Mouse (Mus musculus): ENCODE data around the gene Foxr1. TPM values are rescaled to one million over a fixed set of nuclear protein-coding genes. Genes with fewer than 3 reads are reported as not detected.

Gene Foxr1
- polyA plus RNA-seq, 1 experiment from 2014 or later = not detected

DNA sequence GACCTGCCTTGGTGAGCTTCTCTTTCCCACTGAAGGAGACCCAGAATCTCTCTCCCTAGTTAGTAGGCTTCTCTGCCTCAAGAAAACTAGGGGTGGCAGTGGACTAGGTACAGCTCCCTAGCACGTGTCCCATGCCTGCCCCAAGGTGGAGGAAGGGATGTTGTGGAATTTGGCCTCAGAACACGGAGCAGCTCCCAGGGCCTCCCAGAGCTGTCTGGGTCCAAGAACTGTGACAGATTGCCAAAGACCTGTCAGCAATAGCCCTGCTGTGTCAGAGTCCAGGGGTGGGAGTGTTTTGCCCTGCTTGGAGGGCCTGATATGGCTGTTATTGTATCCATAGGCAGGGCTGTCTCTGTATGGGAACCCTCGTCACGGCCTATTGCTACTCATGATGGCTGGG is 39.9 kb downstream of the Foxr1 start:
- 90% methylated on average over 4 of the region's 4 CpGs for WGBS
- no peaks in the 10 kb centered on the region for H3K27me3 ChIP-seq (ENCODE audit: poor library complexity, severe bottlenecking)

DNA sequence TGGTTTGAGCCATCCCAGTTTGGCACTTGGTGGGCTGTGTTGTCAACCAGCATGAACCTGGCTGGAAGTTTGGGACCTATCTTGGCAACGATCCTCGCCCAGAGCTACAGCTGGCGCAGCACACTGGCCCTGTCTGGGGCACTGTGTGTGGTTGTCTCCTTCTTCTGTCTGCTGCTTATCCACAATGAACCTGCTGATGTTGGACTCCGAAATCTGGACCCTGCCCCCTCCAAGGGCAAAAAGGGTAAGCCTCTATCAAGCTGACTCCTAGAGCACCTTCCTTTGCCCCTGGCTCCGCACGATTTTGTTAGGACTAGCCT is 41.2 kb downstream of the Foxr1 start:
- Histone ChIP-seq H3K9me3 (no peaks in the 10 kb centered on the region), H3K36me3 (replicated peaks) (peaks cover 62% of the 10 kb centered on the region), H3K4me3 (no peak overlapping the region), H3K4me1 (peaks cover 37% of the 10 kb centered on the region), H3K27me3 (ENCODE audit: poor library complexity, severe bottlenecking) (no peaks in the 10 kb centered on the region), H3K27ac (no peak overlapping the region)
- WGBS = 94% methylated on average over 6 of the region's 6 CpGs
- no peak for DNase-seq (ENCODE audit: extremely low spot score, low spot score)

More for the DNA sequence above, 39.9 kb downstream of the Foxr1 start:
- no peak for DNase-seq (ENCODE audit: extremely low spot score, low spot score)
- Histone ChIP-seq H3K4me3 (no peak overlapping the region), H3K36me3 (replicated peaks) (peaks cover 73% of the 10 kb centered on the region), H3K4me1 (peaks cover 42% of the 10 kb centered on the region), H3K9me3 (no peaks in the 10 kb centered on the region), H3K27ac (no peak overlapping the region)

DNA sequence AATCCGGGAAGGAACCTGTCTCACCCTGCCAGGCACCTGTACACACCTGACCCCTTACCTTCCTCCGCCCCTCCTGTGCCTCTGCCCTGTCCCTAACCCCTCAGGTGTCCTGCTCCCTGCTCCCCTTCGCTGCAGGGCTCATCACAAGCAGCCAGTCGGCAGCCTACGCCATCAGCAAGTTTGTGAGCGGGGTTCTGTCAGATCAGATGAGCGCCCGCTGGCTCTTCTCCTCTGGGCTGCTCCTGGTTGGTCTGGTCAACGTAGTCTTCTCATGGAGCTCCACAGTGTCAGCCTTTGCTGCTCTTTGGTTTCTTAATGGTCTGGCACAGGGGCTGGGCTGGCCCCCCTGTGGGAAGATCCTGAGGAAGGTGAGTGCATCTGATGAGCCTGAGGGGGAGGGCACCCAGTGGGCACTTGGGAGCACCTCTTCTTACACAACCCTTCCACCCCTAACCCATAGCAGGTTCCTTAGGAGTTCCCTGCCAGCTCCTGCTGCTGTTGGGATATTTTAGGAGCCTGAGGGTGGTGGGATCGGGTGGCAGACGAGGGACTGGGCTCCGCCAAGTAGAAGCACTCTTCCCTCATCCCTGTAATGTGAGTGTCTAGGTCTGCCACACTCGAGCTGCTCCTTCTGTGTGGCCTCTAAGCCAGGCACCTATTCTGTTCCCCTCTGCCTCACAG is 41.7 kb downstream of the Foxr1 start:
- DNase-seq (ENCODE audit: extremely low spot score, low spot score) = no peak
- peak overlapping the region; percentile 10; the same call in 1 of the 2 replicates for H3K4me3 ChIP-seq
- H3K4me1 ChIP-seq = peaks cover 37% of the 10 kb centered on the region
- no peaks in the 10 kb centered on the region for H3K9me3 ChIP-seq
- 84% methylated on average over 13 of the region's 13 CpGs for WGBS
- no peak overlapping the region for H3K27ac ChIP-seq
- no peaks in the 10 kb centered on the region for H3K27me3 ChIP-seq (ENCODE audit: poor library complexity, severe bottlenecking)
- H3K36me3 ChIP-seq (replicated peaks) = peaks cover 57% of the 10 kb centered on the region

DNA sequence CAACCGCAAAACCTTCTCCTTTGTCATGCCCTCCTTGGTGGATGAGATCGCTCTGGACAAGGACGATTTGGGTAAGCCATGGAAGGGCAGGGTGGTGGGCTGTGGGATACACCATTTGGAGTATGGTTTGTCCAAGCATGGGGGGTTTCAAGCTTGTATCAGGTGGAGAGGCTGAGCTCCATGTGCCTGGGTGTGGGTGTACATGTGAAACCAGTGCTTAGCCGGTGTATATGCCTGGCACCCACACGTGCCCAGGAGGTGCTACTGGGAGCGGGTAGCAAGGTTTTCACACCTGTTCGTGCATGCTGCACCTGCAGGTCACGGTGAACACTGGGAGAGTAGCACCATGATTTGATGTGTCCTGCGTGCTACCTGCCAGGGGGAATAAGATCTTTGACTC is 42.4 kb downstream of the Foxr1 start:
- no peak for DNase-seq (ENCODE audit: extremely low spot score, low spot score)
- peaks cover 37% of the 10 kb centered on the region for H3K4me1 ChIP-seq
- WGBS = 83% methylated on average over 9 of the region's 9 CpGs
- H3K27me3 ChIP-seq (ENCODE audit: poor library complexity, severe bottlenecking) = no peaks in the 10 kb centered on the region
- peak overlapping the region; percentile 91; the same call in 1 of the 2 replicates for H3K27ac ChIP-seq
- peaks cover 50% of the 10 kb centered on the region for H3K36me3 ChIP-seq (replicated peaks)
- H3K9me3 ChIP-seq = no peaks in the 10 kb centered on the region
- H3K4me3 ChIP-seq = peak overlapping the region; percentile 84; the same call in 1 of the 2 replicates

DNA sequence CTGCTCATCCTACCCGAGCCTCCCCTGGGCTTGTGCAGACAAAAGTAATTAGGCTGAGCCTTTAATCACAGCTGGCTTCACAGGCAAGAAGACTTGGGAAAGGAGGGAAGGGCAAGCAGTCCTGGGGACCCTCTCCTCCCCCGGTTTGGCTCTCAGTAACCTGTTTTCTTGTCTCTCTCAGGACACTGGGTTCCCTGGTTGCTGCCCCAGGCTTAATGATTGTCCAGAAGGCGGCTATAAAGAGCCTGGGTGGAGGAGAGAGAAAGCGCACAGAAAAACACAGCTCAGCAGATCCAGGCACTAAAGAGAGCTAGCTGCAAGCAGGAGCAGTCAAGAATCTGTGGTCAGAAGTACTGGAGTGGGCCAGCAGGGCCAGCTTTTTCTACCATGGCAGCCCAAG is 42.8 kb downstream of the Foxr1 start:
- 18% methylated on average over 4 of the region's 4 CpGs for WGBS
- DNase-seq (ENCODE audit: extremely low spot score, low spot score) = no peak
- H3K36me3 ChIP-seq (replicated peaks) = peaks cover 47% of the 10 kb centered on the region
- H3K9me3 ChIP-seq = no peaks in the 10 kb centered on the region
- peak overlapping the region; percentile 91 for H3K27ac ChIP-seq
- H3K4me1 ChIP-seq = peaks cover 37% of the 10 kb centered on the region
- peak overlapping the region; percentile 84 for H3K4me3 ChIP-seq
- no peaks in the 10 kb centered on the region for H3K27me3 ChIP-seq (ENCODE audit: poor library complexity, severe bottlenecking)

DNA sequence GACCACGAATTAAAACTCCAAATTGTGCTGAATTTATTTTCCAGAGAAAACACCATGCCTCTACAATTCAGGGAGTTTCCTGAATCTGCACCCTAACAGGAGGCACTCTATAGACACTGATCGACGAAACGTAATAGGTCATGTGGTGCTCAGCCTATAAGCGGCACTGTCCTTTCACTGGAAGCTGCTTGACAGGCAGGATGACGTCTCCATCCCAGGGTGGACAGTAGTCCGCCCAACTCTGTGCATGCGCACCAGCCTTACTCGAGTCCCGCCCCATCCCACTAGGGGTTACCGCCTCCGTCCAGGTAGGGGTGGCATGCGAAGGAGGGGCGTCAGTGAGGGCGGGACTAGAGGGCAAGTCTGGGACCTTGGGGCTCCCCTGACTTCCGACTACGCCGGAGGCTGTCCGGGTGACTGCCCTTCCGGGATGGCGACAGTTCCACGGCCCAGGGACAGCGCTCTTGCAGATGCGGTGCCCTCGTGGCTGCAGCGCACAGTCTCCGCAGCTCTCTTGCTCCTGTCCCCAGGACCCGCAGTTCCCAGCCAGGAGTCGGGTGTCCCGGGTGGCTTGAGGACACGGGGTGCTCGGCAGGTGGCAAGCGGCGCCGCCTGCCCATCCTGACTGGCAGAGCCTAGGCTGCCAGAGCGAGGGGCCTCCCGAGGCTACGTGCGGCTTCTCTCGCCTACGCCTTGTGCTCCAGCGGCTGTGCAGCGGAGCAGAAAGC is 44.1 kb downstream of the Foxr1 start, which contains the start of gene Slc37a4:
Slc37a4 (plus strand) TSS at position 169 of the 728 bp plus-strand sequence.
- under 1% methylated on average over 43 of the region's 43 CpGs for WGBS
- peak within 1 kb of the TSS; percentile 84 for H3K4me3 ChIP-seq
- H3K27me3 ChIP-seq (ENCODE audit: poor library complexity, severe bottlenecking) = no peaks in the 10 kb centered on the region
- DNase-seq (ENCODE audit: extremely low spot score, low spot score) = peak; percentile 91
- H3K9me3 ChIP-seq = no peaks in the 10 kb centered on the region
- peaks cover 47% of the 10 kb centered on the region for H3K36me3 ChIP-seq (replicated peaks)
- peaks cover 37% of the 10 kb centered on the region for H3K4me1 ChIP-seq
- peak within 1 kb of the TSS; percentile 91 for H3K27ac ChIP-seq

DNA sequence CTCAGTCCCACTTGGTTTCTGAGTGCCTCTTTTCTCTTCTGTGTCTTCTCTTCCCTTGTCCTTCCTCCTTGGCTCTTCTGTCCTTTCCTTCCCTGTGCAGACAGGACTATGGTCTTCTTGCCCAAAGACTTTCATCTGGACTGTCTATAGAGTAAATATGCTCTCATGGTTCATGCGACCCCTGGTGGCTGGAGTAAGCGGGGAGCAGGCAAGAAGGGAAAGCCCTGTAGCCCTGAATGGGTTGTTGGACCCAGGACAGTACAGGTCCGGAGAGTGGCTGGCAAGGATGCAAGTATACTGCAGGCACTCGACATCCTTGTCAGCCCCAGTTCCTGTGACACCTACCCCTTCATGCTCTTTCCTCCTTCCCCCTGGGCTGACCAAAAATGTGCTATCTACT is 49.5 kb downstream of the Foxr1 start:
- no peak overlapping the region for H3K27ac ChIP-seq
- no peak overlapping the region for H3K4me3 ChIP-seq
- peaks cover 5% of the 10 kb centered on the region for H3K4me1 ChIP-seq
- H3K36me3 ChIP-seq (replicated peaks) = peaks cover 68% of the 10 kb centered on the region
- DNase-seq (ENCODE audit: extremely low spot score, low spot score) = peak; percentile 56
- no peaks in the 10 kb centered on the region for H3K27me3 ChIP-seq (ENCODE audit: poor library complexity, severe bottlenecking)
- WGBS = 47% methylated on average over 4 of the region's 4 CpGs
- H3K9me3 ChIP-seq = no peaks in the 10 kb centered on the region

DNA sequence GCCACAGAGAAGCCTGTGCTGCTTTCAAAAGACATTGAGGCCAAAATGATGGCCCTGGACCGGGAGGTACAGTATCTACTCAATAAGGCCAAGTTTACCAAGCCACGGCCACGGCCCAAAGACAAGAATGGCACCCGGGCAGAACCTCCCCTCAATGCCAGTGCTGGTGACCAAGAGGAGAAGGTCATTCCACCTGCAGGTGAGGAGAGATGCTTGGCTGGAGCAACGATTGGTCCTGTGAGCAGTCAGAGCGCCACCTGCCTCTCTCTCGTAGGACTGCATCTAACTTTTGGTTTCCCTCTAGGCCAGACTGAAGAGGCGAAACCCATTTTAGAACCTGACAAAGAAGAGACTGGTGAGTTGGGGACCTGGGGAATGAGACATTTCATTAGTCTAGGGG is 51.7 kb downstream of the Foxr1 start:
- no peak for DNase-seq (ENCODE audit: extremely low spot score, low spot score)
- Histone ChIP-seq H3K9me3 (no peaks in the 10 kb centered on the region), H3K4me3 (no peak overlapping the region), H3K27ac (no peak overlapping the region), H3K27me3 (ENCODE audit: poor library complexity, severe bottlenecking) (no peaks in the 10 kb centered on the region), H3K4me1 (no peaks in the 10 kb centered on the region), H3K36me3 (replicated peaks) (peaks cover 90% of the 10 kb centered on the region)
- 66% methylated on average over 8 of the region's 8 CpGs for WGBS

DNA sequence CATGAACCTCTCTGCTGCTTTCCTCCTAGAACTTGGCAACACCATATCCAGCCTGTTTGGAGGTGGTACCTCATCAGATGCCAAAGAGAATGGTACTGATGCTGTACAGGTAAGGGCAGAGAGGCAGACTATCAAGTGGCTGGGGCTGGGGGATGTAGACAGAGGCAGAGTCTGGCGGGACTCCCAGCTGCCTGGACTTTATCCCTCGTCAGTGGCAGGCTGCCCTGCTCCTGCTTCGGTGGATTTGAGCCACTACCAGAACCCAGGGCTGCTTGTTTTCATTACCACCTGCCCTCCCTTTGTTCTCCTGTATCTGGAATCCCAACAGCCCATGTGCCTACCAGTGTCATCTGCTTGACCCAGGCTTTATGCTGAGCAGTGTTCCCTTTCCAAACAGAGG is 53.7 kb downstream of the Foxr1 start:
- H3K27ac ChIP-seq = no peak overlapping the region
- WGBS = 89% methylated on average over 3 of the region's 3 CpGs
- peaks cover 100% of the 10 kb centered on the region for H3K36me3 ChIP-seq (replicated peaks)
- H3K4me3 ChIP-seq = no peak overlapping the region
- H3K4me1 ChIP-seq = no peaks in the 10 kb centered on the region
- H3K27me3 ChIP-seq (ENCODE audit: poor library complexity, severe bottlenecking) = no peaks in the 10 kb centered on the region
- H3K9me3 ChIP-seq = no peaks in the 10 kb centered on the region
- DNase-seq (ENCODE audit: extremely low spot score, low spot score) = no peak

DNA sequence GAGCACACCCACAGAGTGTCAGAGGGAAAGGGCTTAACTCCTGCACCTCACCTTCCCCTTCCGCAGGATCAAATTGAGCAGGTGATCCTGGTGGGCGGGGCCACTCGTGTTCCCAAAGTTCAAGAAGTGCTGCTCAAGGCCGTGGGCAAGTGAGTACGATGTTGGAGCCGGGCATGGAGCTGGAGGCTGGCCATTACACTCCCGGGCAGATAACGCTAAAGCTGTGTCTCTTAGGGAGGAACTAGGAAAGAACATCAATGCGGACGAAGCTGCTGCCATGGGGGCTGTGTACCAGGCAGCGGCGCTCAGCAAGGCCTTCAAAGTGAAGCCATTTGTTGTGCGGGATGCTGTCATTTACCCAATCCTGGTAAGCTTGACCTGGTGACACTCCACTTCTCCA is 56.3 kb downstream of the Foxr1 start:
- DNase-seq (ENCODE audit: extremely low spot score, low spot score) = no peak
- Histone ChIP-seq H3K4me1 (peaks cover 19% of the 10 kb centered on the region), H3K27me3 (ENCODE audit: poor library complexity, severe bottlenecking) (no peaks in the 10 kb centered on the region), H3K36me3 (replicated peaks) (peaks cover 93% of the 10 kb centered on the region), H3K4me3 (no peak overlapping the region), H3K27ac (no peak overlapping the region), H3K9me3 (no peaks in the 10 kb centered on the region)
- 93% methylated on average over 13 of the region's 13 CpGs for WGBS

Small RNA genes within 50 kb of the gene (microRNA-seq; reads per million reads assigned to microRNA genes)
- not detected for gene Mir7085

Other genes with a start within 250 kb of the Foxr1 start
- gene Cbl, start 207.1 kb downstream of the Foxr1 start, polyA plus RNA-seq (2016; fragmentation: Nextera tagmentation; extraction: Ambion mirVana) = 21.3 and 23.8 TPM in 2 replicates
- gene Ccdc153, start 200.5 kb downstream of the Foxr1 start, polyA plus RNA-seq (2016; fragmentation: Nextera tagmentation; extraction: Ambion mirVana) = not detected in 2 replicates
- gene Pdzd3, start 189.7 kb downstream of the Foxr1 start, polyA plus RNA-seq (2016; fragmentation: Nextera tagmentation; extraction: Ambion mirVana) = 0.06 TPM in 1 of 2 replicates, not detected in the other
- 2.8 and 2.9 TPM in 2 replicates for gene Nlrx1, start 172.5 kb downstream of the Foxr1 start, polyA plus RNA-seq (2016; fragmentation: Nextera tagmentation; extraction: Ambion mirVana)
- 5.3 and 7.2 TPM in 2 replicates for gene Abcg4, start 152.5 kb downstream of the Foxr1 start, polyA plus RNA-seq (2016; fragmentation: Nextera tagmentation; extraction: Ambion mirVana)
- 32.8 and 33.0 TPM in 2 replicates for gene Hinfp, start 135.5 kb downstream of the Foxr1 start, polyA plus RNA-seq (2016; fragmentation: Nextera tagmentation; extraction: Ambion mirVana)
- 8.3 and 8.7 TPM in 2 replicates for gene C2cd2l, start 120.9 kb downstream of the Foxr1 start, polyA plus RNA-seq (2016; fragmentation: Nextera tagmentation; extraction: Ambion mirVana)
- 48.0 and 49.3 TPM in 2 replicates for gene Dpagt1, start 115.1 kb downstream of the Foxr1 start, polyA plus RNA-seq (2016; fragmentation: Nextera tagmentation; extraction: Ambion mirVana)
- 524 and 528 TPM in 2 replicates for gene H2afx, start 106.4 kb downstream of the Foxr1 start, polyA plus RNA-seq (2016; fragmentation: Nextera tagmentation; extraction: Ambion mirVana)
- gene Hmbs, start 96.9 kb downstream of the Foxr1 start, polyA plus RNA-seq (2016; fragmentation: Nextera tagmentation; extraction: Ambion mirVana) = 196 and 210 TPM in 2 replicates
- 29.0 and 32.3 TPM in 2 replicates for gene Vps11, start 79.5 kb downstream of the Foxr1 start, polyA plus RNA-seq (2016; fragmentation: Nextera tagmentation; extraction: Ambion mirVana)
- 38.7 and 43.7 TPM in 2 replicates for gene Hyou1, start 61.6 kb downstream of the Foxr1 start, polyA plus RNA-seq (2016; fragmentation: Nextera tagmentation; extraction: Ambion mirVana)
- gene Slc37a4, start 44.3 kb downstream of the Foxr1 start, polyA plus RNA-seq (2016; fragmentation: Nextera tagmentation; extraction: Ambion mirVana) = 18.8 and 19.4 TPM in 2 replicates
- 2,069 and 2,211 TPM in 2 replicates for gene Rps25, start 34.0 kb downstream of the Foxr1 start, polyA plus RNA-seq (2016; fragmentation: Nextera tagmentation; extraction: Ambion mirVana)
- gene Trappc4, start 33.5 kb downstream of the Foxr1 start, polyA plus RNA-seq (2016; fragmentation: Nextera tagmentation; extraction: Ambion mirVana) = 181 and 189 TPM in 2 replicates
- 25.6 and 26.1 TPM in 2 replicates for gene Ccdc84, start 22.6 kb downstream of the Foxr1 start, polyA plus RNA-seq (2016; fragmentation: Nextera tagmentation; extraction: Ambion mirVana)
- gene Upk2, start 13.8 kb upstream of the Foxr1 start, polyA plus RNA-seq (2016; fragmentation: Nextera tagmentation; extraction: Ambion mirVana) = not detected in 2 replicates
- gene Bcl9l, start 41.7 kb upstream of the Foxr1 start, polyA plus RNA-seq (2016; fragmentation: Nextera tagmentation; extraction: Ambion mirVana) = 3.9 and 5.0 TPM in 2 replicates
- 0.05 TPM in 1 of 2 replicates, not detected in the other for gene Cxcr5, start 120.7 kb upstream of the Foxr1 start, polyA plus RNA-seq (2016; fragmentation: Nextera tagmentation; extraction: Ambion mirVana)
- 20.3 and 21.0 TPM in 2 replicates for gene Ddx6, start 163.8 kb upstream of the Foxr1 start, polyA plus RNA-seq (2016; fragmentation: Nextera tagmentation; extraction: Ambion mirVana)
- gene Treh, start 232.1 kb upstream of the Foxr1 start, polyA plus RNA-seq (2016; fragmentation: Nextera tagmentation; extraction: Ambion mirVana) = not detected in 2 replicates